Mouse (Mus musculus): ENCODE measurements around the gene Clk1. TPM values are rescaled to one million over a fixed set of nuclear protein-coding genes. Genes with fewer than 3 reads are reported as not detected.

The Clk1 gene
- polyA plus RNA-seq, 2 experiments = 197 to 381 TPM

GRCm38 (mm10) chr1:58397731-58398130 is 26.1 kb downstream of the Clk1 start:
- H3K4me3 ChIP-seq (replicated peaks; ENCODE audit: low read length) = no peak overlapping the region
- H3K27me3 ChIP-seq (ENCODE audit: control insufficient read depth, insufficient read depth, low read length) = no peaks in the 10 kb centered on the region
- DNase-seq (ENCODE audit: low spot score) (no peak), ATAC-seq (ENCODE audit: low FRiP score, low read depth) (no peak)
- no peak overlapping the region for H3K9ac ChIP-seq (ENCODE audit: low read depth, low read length, severe bottlenecking)
- no peaks in the 10 kb centered on the region for H3K4me1 ChIP-seq (ENCODE audit: control insufficient read depth, insufficient read depth, low read length)
- no peak overlapping the region for H3K4me2 ChIP-seq (replicated peaks; ENCODE audit: low read depth, low read length, severe bottlenecking)
- no peak overlapping the region for H3K27ac ChIP-seq (replicated peaks; ENCODE audit: low read depth, low read length)
- no peaks in the 10 kb centered on the region for H3K9me3 ChIP-seq (ENCODE audit: control insufficient read depth, low read length)
- TF ChIP-seq POLR2A (IDR thresholded peaks at IDR 0.05; ENCODE audit: borderline replicate concordance, extremely low read depth, insufficient read depth, insufficient read length) = no peak
- H3K36me3 ChIP-seq (ENCODE audit: control insufficient read depth, insufficient read depth, low read length) = peaks cover 80% of the 10 kb centered on the region
- WGBS = 96% methylated on average over 6 of the region's 6 CpGs

GRCm38 (mm10) chr1:58396179-58396578 is 27.7 kb downstream of the Clk1 start:
- Histone ChIP-seq H3K36me3 (ENCODE audit: control insufficient read depth, insufficient read depth, low read length) (peaks cover 65% of the 10 kb centered on the region), H3K9ac (ENCODE audit: low read depth, low read length, severe bottlenecking) (no peak overlapping the region), H3K4me2 (replicated peaks; ENCODE audit: low read depth, low read length, severe bottlenecking) (no peak overlapping the region), H3K4me1 (ENCODE audit: control insufficient read depth, insufficient read depth, low read length) (peaks cover 7% of the 10 kb centered on the region), H3K27me3 (ENCODE audit: control insufficient read depth, insufficient read depth, low read length) (no peaks in the 10 kb centered on the region), H3K27ac (replicated peaks; ENCODE audit: low read depth, low read length) (no peak overlapping the region), H3K9me3 (ENCODE audit: control insufficient read depth, low read length) (no peaks in the 10 kb centered on the region), H3K4me3 (replicated peaks; ENCODE audit: low read length) (no peak overlapping the region)
- DNase-seq (ENCODE audit: low spot score) (no peak), ATAC-seq (ENCODE audit: low FRiP score, low read depth) (no peak)
- TF ChIP-seq POLR2A (IDR thresholded peaks at IDR 0.05; ENCODE audit: borderline replicate concordance, extremely low read depth, insufficient read depth, insufficient read length) = no peak
- 93% methylated on average over 1 of the region's 1 CpGs for WGBS

DNA sequence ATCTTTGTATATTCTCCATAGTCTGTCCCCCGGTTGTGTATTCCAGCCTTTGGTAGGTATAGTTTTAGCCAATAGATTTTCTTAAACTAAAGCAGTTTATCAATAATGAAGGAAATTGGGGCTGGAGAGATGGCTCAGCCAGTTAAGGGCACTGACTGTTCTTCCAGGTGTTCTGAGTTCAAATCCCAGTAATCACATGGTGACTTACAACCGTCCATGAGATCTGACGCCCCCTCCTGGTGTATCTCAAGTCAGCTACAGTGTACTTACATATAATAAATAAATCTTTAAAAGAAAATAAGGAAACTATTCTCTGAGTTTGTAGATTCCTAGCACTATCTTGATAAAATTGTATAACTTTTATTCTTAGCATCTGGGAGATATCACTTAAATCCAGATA is 28.5 kb downstream of the Clk1 start:
- WGBS = 90% methylated on average over 3 of the region's 3 CpGs
- Histone ChIP-seq H3K4me3 (replicated peaks; ENCODE audit: low read length) (no peak overlapping the region), H3K4me1 (ENCODE audit: control insufficient read depth, insufficient read depth, low read length) (peaks cover 9% of the 10 kb centered on the region), H3K27me3 (ENCODE audit: control insufficient read depth, insufficient read depth, low read length) (no peaks in the 10 kb centered on the region), H3K27ac (replicated peaks; ENCODE audit: low read depth, low read length) (no peak overlapping the region), H3K36me3 (ENCODE audit: control insufficient read depth, insufficient read depth, low read length) (peaks cover 56% of the 10 kb centered on the region), H3K4me2 (replicated peaks; ENCODE audit: low read depth, low read length, severe bottlenecking) (no peak overlapping the region), H3K9ac (ENCODE audit: low read depth, low read length, severe bottlenecking) (no peak overlapping the region), H3K9me3 (ENCODE audit: control insufficient read depth, low read length) (no peaks in the 10 kb centered on the region)
- DNase-seq (ENCODE audit: low spot score) = no peak
- ATAC-seq (ENCODE audit: low FRiP score, low read depth) = no peak
- TF ChIP-seq POLR2A (IDR thresholded peaks at IDR 0.05; ENCODE audit: borderline replicate concordance, extremely low read depth, insufficient read depth, insufficient read length) = no peak

DNA sequence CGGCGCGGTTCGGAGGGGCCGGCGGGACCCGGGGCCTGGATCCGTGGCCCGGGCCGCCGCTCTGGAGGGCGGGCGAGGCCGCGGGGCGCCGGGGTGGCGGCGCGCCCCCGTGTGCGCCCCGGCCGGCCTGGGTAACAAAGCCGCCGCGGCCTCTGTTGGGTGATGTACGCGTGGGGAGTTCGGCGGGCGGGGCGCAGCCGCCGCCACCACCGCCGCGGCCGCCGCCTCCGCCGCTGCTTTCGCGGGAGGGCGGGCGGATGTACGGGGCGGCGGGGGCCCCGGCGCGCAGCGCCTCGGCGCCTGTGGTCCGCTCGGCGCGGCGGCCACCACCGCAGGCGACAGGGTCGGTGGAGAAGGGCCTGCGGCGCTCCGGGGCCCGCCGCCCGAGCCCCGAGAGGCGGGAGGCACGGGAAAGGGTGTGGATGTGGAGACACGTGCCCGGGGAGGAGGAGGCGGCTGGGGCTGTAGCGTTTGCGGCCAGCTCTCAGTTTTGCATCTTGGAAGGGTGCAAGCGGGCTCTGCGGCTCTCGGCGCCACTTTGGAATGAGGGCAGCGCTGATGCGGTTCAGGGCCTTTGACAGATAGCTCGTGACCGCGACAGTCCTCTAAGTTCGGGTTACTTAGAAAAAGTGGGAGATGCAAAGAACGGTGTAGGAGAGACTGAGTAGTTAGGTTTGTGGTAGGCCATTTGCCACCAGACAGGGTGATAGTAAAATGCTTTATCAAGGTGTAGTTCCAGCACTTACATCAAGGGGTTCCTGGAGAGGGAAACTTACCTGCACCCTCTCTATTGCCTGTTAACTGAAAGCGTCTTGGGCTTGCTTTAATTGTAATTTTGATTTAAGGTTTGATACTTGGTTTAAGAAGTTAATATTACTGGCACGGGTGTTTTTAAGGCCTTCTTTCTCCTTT is 30.3 kb downstream of the Clk1 start:
- peak overlapping the region; percentile 97 for H3K9ac ChIP-seq (ENCODE audit: low read depth, low read length, severe bottlenecking)
- peak overlapping the region; percentile 84 for H3K4me3 ChIP-seq (replicated peaks; ENCODE audit: low read length)
- ATAC-seq (ENCODE audit: low FRiP score, low read depth) = peak; percentile 37
- DNase-seq (ENCODE audit: low spot score) = no peak
- no peak for TF ChIP-seq POLR2A (IDR thresholded peaks at IDR 0.05; ENCODE audit: borderline replicate concordance, extremely low read depth, insufficient read depth, insufficient read length)
- peaks cover 9% of the 10 kb centered on the region for H3K4me1 ChIP-seq (ENCODE audit: control insufficient read depth, insufficient read depth, low read length)
- H3K27ac ChIP-seq (replicated peaks; ENCODE audit: low read depth, low read length) = peak overlapping the region; percentile 99
- no peaks in the 10 kb centered on the region for H3K27me3 ChIP-seq (ENCODE audit: control insufficient read depth, insufficient read depth, low read length)
- H3K4me2 ChIP-seq (replicated peaks; ENCODE audit: low read depth, low read length, severe bottlenecking) = peak overlapping the region; percentile 76
- H3K9me3 ChIP-seq (ENCODE audit: control insufficient read depth, low read length) = no peaks in the 10 kb centered on the region
- H3K36me3 ChIP-seq (ENCODE audit: control insufficient read depth, insufficient read depth, low read length) = peaks cover 39% of the 10 kb centered on the region
- WGBS = 1% methylated on average over 30 of the region's 90 CpGs

GRCm38 (mm10) chr1:58392652-58393283 is 31.1 kb downstream of the Clk1 start, which contains the start of gene Bzw1:
Gene Bzw1 (plus strand): TSS chr1:58392898.
- no peaks in the 10 kb centered on the region for H3K9me3 ChIP-seq (ENCODE audit: control insufficient read depth, low read length)
- H3K27ac ChIP-seq (replicated peaks; ENCODE audit: low read depth, low read length) = peak within 1 kb of the TSS; percentile 99
- WGBS = under 1% methylated on average over 38 of the region's 61 CpGs

More at GRCm38 (mm10) chr1:58392652-58393283, 31.1 kb downstream of the Clk1 start, which contains the start of gene Bzw1:
- peak within 1 kb of the TSS; percentile 76 for H3K4me2 ChIP-seq (replicated peaks; ENCODE audit: low read depth, low read length, severe bottlenecking)
- ATAC-seq (ENCODE audit: low FRiP score, low read depth) (peak; percentile 98), DNase-seq (ENCODE audit: low spot score) (peak; percentile 93)
- H3K4me3 ChIP-seq (replicated peaks; ENCODE audit: low read length) = peak within 1 kb of the TSS; percentile 84
- no peaks in the 10 kb centered on the region for H3K27me3 ChIP-seq (ENCODE audit: control insufficient read depth, insufficient read depth, low read length)
- H3K9ac ChIP-seq (ENCODE audit: low read depth, low read length, severe bottlenecking) = peak within 1 kb of the TSS; percentile 97
- H3K36me3 ChIP-seq (ENCODE audit: control insufficient read depth, insufficient read depth, low read length) = peaks cover 31% of the 10 kb centered on the region
- TF ChIP-seq POLR2A (IDR thresholded peaks at IDR 0.05; ENCODE audit: borderline replicate concordance, extremely low read depth, insufficient read depth, insufficient read length) = peak; percentile 88; the same call in 1 of the 2 replicates
- peaks cover 9% of the 10 kb centered on the region for H3K4me1 ChIP-seq (ENCODE audit: control insufficient read depth, insufficient read depth, low read length)
